Mouse (Mus musculus): ENCODE data around the gene Gm20538.

The Gm20538 gene

GRCm38 (mm10) chr19:44552731-44553130 lies at the start of gene Gm20538:
TSS of gene Gm20538 (minus strand) at chr19:44552831.
- no peak for DNase-seq

GRCm38 (mm10) chr19:44594180-44594579 lies 41.5 kb upstream of the Gm20538 start:
- no peak for DNase-seq

- no peak for DNase-seq
Measured at GRCm38 (mm10) chr19:44591638-44592037, 39.0 kb upstream of the Gm20538 start.

GRCm38 (mm10) chr19:44590992-44591391 lies 38.4 kb upstream of the Gm20538 start:
- no peak for DNase-seq

- DNase-seq, result no peak
Measured at GRCm38 (mm10) chr19:44589591-44590223, 37.1 kb upstream of the Gm20538 start.

- DNase-seq, result no peak
Measured at GRCm38 (mm10) chr19:44588036-44588435, 35.4 kb upstream of the Gm20538 start.

GRCm38 (mm10) chr19:44582638-44583309 lies 30.1 kb upstream of the Gm20538 start:
- peak; percentile 96 to 98 for DNase-seq

GRCm38 (mm10) chr19:44582103-44582502 lies 29.5 kb upstream of the Gm20538 start:
- no peak for DNase-seq

- DNase-seq, result no peak
Measured at GRCm38 (mm10) chr19:44578038-44578437, 25.4 kb upstream of the Gm20538 start.

GRCm38 (mm10) chr19:44576275-44576674 lies 23.6 kb upstream of the Gm20538 start:
- no peak for DNase-seq

- DNase-seq, result no peak
Measured at GRCm38 (mm10) chr19:44567763-44568162, 15.1 kb upstream of the Gm20538 start.

- peak in 1 of 2 experiments; percentile 17 for DNase-seq
Measured at GRCm38 (mm10) chr19:44564006-44564405, 11.4 kb upstream of the Gm20538 start.

GRCm38 (mm10) chr19:44562652-44563206 lies 10.1 kb upstream of the Gm20538 start, which contains the start of gene Hif1an:
TSS of gene Hif1an (plus strand) at chr19:44562850.
- DNase-seq, result peak; percentile 97

GRCm38 (mm10) chr19:44554861-44555590 lies 2.4 kb upstream of the Gm20538 start, which contains the start of gene Ndufb8:
TSS of gene Ndufb8 (minus strand) at chr19:44555440.
- DNase-seq, result peak; percentile 98

GRCm38 (mm10) chr19:44554490-44554860 lies 1.8 kb upstream of the Gm20538 start:
- DNase-seq, result no peak

GRCm38 (mm10) chr19:44553286-44553685 lies 655 bp upstream of the Gm20538 start:
- no peak for DNase-seq

GRCm38 (mm10) chr19:44545321-44546041 lies 7.2 kb downstream of the Gm20538 start, which contains the start of gene Sec31b:
TSS of gene Sec31b (minus strand) at chr19:44545864.
- peak; percentile 28 to 32 for DNase-seq

- DNase-seq, result peak; percentile 80 to 88
Measured at GRCm38 (mm10) chr19:44544775-44545174, 7.9 kb downstream of the Gm20538 start.

GRCm38 (mm10) chr19:44544372-44544771 lies 8.3 kb downstream of the Gm20538 start:
- no peak for DNase-seq

- DNase-seq, result no peak
Measured at GRCm38 (mm10) chr19:44542694-44543178, 9.9 kb downstream of the Gm20538 start.

- DNase-seq, result no peak
Measured at GRCm38 (mm10) chr19:44537416-44537815, 15.2 kb downstream of the Gm20538 start.

GRCm38 (mm10) chr19:44535376-44535775 lies 17.3 kb downstream of the Gm20538 start:
- DNase-seq, result peak; percentile 49 to 57

Data from cerebellum, postnatal 14 days (tissue).